14 mouse cellular contexts compared by ENCODE assay signal in genomic region chr4:98450308-98450707, GRCm38 (mm10).
"Had no signal": no experiment of that assay in that cellular context is flagged by ENCODE, and none has a peak within 500 bp of the region (broad histone marks: within the 10 kb centered on the region; RNA-seq: fewer than 3 reads in every experiment).

No protein-coding gene starts in this region.

- H3K36me3 ChIP-seq: liver, embryonic 15.5 days; midbrain, embryonic 10.5 days; neural tube, embryonic 13.5 days; stomach, embryonic 15.5 days had no signal

- H3K4me1 ChIP-seq: liver, embryonic 15.5 days; midbrain, embryonic 10.5 days; stomach, embryonic 15.5 days had no signal

- DNase-seq: kidney, adult 2 months; kidney, postnatal 14 days; lung, adult 2 months; lung, postnatal 36 days; midbrain, embryonic 14.5 days; retina, postnatal 1 day had no signal

- H3K27ac ChIP-seq: kidney, embryonic 15.5 days; left cerebral cortex, adult 2 months; liver, embryonic 15.5 days; midbrain, embryonic 10.5 days; neural tube, embryonic 13.5 days; stomach, embryonic 15.5 days had no signal

- H3K27me3 ChIP-seq: kidney, embryonic 15.5 days; liver, embryonic 15.5 days; neural tube, embryonic 13.5 days; stomach, embryonic 15.5 days had no signal

- H3K4me2 ChIP-seq: kidney, embryonic 15.5 days; liver, embryonic 11.5 days; liver, embryonic 15.5 days; neural tube, embryonic 13.5 days; stomach, embryonic 15.5 days had no signal

- H3K9me3 ChIP-seq: kidney, embryonic 15.5 days; liver, embryonic 15.5 days; midbrain, embryonic 10.5 days; neural tube, embryonic 13.5 days; stomach, embryonic 15.5 days had no signal

- ATAC-seq: lung, postnatal 0 days had no signal

- H3K4me3 ChIP-seq: kidney, embryonic 15.5 days; left cerebral cortex, adult 2 months; liver, embryonic 15.5 days; midbrain, embryonic 10.5 days; neural tube, embryonic 13.5 days; stomach, embryonic 15.5 days had no signal

- H3K9ac ChIP-seq: kidney, embryonic 15.5 days; liver, embryonic 15.5 days; neural tube, embryonic 13.5 days; stomach, embryonic 15.5 days had no signal
